Mouse (Mus musculus) embryo, embryonic 10.5 days (tissue): ENCODE results near the gene Ccser1.

ENCODE experiments used
- DNase-seq: peaks from one replicate; pipeline ENCODE4 v3.0.0-alpha.2; 2015; ENCODE audit warnings: low spot score

Ccser1 gene

DNA sequence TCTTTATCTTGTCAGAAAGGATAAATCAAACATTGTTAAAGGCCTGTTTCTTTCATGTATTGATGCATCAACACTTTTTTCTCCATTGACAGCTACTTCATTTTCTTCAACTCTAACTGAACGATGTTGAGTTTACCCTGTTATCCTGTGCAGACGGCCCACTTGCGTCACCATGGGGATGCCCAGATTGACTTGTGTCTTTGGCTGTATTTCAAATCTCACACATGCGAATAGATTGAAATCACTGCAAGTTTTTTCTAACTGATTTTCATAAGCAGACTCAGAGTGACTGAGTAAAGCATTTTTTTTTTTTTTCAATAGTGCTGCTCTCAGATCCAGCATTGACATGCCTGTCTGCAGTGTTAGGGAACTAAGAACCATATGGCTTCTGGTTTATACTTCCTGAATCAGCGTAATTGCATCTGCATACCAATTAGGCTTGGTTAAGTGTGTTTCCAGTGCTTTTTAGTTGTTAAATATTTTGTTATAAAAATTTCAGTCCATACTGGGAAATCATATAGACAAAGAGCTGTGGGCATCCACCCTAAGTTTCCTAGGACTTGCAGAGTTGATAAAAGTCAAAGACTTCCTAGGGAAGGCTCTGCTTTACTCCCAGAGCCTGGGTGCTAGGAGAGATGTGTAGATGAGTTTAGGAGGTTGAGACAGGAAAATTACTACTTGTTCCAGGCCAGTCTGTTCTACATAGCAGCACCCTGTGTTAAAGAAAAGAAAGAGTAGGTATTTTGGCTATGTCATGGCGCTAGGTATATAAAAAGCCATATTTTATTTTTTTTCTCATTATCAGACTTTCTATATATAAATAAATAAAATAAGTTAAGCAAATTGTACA, 116.3 kb downstream of the Ccser1 start:
- no peak for DNase-seq

DNA sequence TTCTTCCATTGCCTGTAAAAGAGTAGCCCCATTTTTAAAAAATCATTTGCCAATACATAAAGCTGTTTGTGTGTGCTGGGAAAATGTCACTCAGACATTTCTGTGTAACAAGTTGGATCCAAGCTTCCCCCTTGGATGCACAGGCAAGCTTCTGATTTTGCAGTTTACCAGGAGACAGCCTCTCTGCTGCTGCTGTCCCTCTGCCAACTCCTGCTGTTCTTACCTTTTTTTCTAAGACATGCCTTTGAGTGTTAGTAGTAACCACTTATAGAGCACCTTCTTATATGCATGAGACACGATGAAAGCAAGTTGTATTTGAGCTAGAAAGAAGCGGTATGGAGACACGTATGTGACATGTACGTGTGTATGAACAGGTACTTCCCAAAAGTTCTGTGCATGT, 120.3 kb downstream of the Ccser1 start:
- no peak for DNase-seq

DNA sequence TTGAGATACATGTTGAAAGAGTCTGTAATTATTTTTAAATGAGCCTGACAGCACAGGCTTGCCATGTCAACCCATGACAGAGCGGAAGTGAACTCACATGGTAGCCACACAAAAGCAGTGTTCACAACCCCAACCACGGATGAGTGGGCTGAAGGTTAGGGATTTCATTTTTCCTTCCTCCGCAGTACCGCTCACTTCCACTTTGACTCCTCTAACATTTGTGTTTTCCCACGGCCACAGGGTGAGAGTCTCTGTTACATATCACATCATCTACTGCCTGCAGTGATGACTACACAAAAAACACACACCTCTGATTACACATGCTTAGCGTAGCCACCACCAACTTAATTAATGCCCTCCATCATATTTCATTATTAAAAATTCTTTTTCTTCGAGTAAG, 120.9 kb downstream of the Ccser1 start:
- DNase-seq, result no peak

DNA sequence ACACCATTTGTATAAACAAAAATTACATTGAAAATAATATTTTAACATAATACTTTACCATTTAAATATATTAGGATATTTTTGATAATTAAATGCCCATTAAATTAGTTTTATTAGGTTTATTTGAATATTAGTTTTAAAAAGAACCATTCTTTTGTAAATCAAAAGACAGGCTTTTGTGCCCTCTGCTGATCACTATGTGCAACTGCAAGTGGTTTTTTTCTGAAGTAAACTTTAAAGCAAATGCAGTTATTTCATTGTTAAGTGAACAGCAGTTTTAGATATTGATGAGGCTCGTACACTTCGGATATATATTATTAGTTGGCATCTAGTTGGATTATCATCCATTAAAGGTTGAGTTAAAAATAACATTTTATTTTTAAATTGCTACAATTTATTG, 121.5 kb downstream of the Ccser1 start:
- peak; percentile 58 for DNase-seq

DNA sequence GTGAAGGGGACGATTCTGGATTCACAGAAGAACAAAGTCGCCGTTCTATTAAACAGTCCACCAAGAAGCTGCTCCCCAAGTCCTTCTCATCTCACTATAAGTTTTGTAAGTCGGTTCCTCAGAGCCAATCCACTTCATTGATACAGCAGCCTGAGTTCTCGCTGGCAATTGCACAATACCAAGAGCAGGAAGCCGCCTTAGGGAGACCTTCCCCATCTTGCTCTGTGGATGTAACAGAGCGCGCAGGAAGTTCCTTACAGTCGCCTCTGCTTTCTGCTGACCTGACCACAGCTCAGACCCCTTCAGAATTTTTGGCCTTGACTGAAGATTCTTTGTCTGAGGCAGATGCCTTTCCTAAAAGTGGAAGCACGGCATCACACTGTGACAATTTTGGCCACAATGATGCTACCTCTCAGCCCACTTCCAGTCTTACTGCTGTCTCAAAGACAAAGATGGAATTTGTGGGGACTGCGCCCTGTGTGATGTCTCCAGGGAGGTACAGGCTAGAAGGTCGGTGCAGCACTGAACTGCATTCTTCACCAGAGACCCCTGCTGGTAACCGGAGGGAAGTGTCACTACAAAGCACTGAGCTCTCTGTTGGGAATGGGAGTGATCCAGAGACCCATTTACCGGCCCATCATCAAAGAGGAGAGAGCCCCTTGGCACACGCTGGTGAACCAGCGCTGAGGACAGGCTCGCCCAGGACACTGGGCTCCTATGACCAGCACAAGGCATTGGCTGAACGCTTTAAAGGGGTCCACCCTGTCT, 131.4 kb downstream of the Ccser1 start:
- no peak for DNase-seq

DNA sequence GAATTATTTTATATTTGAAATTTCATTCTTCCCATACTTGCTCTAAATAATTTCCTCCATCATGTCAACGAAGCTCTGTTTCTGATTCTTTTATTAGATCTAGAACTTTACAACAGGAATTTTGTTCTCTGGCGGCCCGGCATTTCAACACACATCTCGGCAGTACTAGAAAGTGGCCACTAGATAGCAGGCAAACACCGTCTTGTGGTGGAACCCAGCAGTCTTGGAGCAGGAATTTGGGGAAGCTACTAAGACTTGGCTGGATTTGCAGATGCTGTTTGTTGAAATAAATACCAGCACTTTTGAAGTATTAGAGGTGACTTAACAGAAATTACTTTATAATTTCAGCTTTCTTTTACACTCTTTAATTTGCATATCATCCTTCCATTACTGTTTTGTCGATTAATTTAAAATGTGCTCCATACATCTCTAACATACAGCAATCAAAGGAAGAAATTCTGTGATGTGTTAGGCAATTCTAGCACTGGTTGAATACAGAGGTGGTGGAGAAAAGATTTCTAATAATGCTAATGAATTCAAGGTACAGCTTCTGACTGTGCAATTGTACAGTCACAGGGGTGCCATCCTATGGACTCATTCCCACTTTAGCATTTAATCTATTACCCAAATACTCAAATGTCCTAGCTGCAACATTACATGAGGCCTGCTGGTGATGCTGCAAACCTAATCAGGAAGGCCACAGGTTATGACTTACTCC, 135.9 kb downstream of the Ccser1 start:
- DNase-seq, result peak; percentile 72

DNA sequence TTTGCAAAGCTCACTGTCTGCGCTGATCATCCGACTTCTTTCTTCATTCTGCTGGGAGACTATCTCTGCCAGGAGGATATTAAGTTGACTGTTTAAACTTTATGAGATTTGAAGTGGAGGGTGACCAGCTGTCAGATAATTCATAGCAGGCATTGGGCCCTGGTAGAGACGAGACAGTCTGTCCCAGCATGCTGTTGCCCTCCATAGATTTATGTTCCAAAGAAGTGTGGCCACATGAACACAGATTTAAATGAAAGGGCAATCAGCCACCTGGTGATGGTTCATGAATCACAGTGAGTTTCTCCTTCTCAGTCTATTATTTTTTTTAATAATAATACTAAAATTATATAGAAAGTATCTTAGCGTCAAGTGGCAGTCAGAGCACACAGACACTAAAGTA, 140.7 kb downstream of the Ccser1 start:
- DNase-seq, result no peak

DNA sequence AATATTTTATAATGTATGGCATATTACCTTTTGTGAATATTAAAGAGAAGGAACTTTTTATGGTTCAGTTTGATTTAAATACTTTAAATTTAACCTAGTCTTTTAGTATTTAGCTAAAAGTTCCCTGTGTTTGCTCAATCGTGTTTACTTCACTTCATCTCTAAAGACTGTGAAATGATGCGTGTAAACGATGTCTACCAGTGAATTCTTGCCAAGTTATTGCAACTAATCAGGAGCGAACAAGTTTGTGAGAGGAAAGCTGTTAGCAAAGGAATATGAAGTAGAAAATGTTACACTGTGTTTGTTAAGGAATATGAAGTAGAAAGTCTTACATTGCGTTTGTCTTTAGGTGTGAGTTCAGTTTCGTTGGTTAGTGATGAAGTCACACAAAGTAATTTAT, 142.2 kb downstream of the Ccser1 start:
- DNase-seq, result no peak

DNA sequence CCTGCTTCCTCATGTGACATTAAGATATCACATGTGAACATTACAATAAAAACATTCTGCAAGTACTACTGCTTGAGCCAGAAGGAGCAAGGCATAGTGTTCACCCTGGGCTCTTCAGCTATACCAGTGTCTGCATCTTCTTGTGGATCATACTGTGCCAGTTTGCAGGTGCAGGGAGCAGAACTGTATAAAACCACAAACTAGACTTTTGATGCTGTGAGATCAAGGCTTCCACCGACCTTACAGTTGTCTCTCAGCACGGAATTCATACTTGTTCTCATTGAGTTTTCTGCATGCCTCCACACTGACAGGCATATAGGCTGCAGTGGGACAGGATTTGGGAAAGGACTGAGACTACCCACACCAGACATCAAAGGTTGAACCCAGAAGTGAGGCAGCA, 146.0 kb downstream of the Ccser1 start:
- no peak for DNase-seq

DNA sequence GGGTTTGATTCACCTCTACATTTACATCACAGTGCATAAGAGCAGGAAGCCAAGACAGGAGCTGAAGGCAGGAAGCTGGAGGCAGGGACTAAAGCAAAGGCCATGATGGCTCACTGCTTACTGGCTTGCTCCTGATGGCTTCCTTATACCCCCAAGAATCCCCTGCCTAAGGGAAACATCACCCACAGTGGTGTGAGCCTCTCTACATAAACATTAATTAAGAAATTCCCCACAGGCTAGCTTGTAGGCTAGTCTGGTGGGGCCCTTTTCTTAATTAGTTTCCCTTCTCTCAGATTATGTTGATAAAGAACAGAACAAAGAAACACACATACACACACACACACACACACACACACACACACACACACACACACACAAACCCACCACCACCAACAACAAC, 148.9 kb downstream of the Ccser1 start:
- DNase-seq, result no peak

DNA sequence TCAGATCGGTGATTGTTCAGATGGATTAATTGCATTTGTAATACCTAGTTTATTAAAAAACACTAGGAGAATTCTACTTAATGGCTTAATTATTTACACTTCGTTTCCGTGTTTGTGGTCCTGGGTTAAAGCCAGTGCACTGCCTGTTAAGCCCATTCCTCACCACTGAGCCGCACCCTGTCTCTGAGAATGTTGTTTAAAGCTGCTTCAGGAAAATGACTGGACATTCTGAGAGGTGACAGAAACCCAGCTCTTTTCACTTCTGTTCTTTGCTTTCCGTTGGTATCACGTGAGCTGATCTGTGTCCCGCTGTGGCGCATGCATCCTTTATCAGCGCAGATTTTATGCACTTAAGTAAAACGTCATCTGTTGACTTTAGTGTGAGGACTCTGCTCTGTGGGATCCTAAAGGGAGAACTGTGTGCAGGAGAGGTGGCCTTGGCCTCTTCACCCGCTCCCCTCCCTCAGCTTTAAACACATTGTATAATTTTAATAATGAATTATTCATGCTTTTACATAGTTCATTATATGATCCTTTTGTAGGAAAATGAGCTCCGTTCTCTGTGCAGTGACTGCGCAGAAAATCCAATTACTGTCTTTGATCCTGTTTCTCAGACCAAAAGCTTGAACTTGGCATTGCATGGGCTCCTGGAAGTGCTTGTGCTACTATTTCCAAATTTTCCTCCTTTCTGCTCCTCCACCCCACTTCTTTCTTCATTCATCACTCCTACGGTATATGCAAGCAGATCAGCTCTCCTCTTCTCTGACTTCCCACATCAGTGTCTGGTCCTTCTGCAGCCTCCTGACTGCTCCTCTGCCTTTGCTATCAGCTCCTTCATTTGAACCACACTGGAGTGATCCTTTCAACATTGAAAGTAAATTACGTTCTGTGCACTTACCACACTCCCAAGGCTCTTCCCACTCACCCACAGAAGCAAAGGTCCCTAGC, 149.7 kb downstream of the Ccser1 start:
- no peak for DNase-seq

DNA sequence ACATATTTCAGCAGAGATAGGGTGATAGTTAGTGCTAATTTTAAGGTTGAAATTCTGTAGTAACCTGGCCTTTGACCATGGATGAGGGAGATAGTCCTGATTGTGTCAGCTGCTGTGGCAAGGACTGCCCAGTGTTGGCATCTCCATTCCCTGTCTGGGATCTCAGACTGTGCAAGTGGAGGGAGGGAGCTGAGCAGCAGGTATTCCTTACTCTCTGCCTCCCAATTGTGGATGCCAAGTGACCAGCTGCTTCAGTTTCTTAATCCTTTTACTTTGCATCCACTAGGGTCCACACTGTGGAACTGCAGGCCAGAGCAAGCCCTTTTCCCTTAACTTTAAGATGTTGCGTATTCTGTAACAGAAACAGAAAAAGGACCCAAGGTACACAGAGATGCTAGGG, 154.3 kb downstream of the Ccser1 start:
- DNase-seq, result no peak

DNA sequence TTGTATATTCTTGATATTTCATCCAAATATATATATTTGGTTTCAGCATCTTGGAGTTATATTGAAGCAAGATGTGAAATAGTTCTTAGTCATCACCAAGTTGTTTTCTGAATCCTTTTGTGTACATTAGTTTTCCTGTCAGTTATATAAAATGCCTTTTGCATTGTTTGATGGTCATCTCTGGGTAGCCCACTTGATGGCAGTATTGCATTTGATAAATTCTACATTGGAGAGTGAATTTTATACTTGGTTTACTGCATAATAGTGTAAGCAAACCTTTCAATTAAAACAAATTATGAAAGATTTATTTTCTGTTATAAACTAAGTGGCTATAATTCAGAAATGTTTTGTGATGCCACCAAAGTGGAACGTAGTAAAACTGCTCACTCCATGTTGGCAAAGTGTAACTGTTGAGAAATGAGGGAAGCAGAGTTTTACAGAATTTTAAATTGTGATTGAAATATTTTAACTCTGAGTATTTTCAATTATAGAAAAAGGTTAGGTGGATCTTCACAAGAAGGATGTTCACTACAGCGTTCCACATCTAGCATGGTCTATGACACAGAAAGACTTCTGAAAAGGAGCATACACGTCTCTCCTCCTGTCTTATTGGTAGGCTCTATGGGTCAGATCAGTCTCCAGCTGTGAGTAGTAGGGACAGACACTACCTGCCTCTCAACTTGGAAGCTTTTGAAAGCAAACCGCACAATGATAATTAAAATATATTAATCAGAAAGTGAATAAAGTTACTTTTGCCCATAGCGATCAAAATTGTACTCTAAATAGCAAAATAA, 167.1 kb downstream of the Ccser1 start:
- DNase-seq, result peak; percentile 40

DNA sequence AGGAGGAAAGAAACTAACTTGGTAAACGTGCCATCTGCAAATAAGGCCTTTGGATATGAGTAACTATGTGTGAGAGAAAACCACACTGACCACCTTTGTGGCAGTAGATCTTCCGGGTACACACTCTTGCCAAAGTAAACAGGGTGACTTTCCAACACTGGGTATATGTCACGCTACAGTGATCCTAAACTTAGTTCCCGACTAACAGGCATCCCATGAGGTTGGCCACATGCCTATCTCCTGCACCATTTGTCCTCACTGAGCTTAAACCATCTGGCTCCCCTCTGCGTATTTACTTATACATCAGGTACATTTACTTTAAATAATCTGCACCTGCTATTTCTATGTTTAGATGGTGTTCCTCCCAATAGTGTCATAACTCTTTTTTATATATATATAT, 183.6 kb downstream of the Ccser1 start:
- DNase-seq, result no peak

DNA sequence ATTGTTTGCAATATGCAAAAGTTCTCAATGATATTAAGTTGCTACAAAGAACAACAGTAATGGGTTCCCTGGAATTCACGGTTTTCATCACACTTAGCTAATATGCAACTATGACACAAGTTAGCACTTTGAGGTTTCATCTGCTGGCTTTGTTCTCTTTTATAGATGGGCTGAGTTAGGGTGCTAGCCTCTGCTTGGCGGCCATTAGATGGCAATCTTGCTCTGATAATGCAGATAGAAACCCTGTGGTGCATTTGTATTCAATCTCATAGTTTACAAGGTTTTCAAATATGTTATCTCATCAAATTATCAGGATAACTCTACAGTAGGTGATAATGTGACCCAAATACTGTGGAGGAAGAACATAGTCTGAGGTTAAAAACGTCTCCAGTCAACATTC, 202.4 kb downstream of the Ccser1 start:
- peak; percentile 30 for DNase-seq

DNA sequence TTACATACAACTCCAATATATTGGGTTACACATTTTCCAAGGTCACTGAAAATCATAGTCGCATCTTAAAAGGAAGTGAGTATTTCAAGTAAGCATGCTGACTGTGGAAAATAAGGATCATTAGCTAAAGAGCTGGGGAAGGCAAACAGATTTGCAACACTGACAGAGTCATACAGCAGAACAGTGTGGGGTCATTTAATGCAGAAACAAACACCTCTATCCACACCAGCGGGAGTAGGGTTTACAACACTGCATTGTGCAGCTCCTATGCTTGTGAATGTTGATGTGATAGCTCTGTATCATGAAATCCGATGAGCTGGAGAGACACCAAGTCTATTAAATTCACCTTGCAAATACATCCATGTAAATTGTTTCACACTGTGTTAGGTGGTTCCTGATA, 202.9 kb downstream of the Ccser1 start:
- no peak for DNase-seq

DNA sequence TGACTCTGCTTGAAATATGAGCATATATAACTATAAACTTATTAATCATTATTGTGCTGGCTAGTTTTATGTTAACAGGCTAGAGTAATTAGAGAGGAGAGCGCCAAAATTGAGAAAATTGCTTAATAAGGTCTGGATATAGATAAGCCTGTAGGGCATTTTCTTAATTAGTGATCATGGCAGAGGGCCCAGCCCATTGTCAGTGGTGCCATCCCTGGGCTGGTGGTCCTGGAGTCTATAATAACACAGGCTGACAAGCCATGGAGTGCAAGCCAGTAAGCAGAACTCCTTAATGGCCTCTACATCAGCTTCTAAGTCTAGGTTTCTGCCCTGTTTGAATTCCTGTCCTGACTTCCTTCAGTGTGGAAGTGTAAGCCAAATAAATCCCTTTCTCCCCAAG, 206.9 kb downstream of the Ccser1 start:
- no peak for DNase-seq

DNA sequence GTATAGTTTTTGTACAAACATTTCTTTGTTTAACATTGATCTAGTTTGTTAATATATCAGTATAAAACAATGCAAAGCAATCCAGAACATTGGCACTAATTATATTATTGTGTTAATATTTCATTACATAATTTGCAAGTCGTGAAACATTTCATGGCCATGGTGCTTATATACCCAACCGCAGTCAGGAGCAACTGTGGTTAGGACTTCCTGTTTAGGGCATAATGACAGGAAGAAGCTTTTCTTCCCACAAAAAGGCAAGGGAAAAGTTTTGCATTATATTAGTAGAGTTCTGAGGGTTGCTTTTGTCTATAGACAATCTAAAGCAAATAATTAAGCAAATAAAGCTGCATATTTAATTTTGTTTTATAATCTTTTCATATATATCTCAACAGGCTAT, 247.4 kb downstream of the Ccser1 start:
- no peak for DNase-seq

DNA sequence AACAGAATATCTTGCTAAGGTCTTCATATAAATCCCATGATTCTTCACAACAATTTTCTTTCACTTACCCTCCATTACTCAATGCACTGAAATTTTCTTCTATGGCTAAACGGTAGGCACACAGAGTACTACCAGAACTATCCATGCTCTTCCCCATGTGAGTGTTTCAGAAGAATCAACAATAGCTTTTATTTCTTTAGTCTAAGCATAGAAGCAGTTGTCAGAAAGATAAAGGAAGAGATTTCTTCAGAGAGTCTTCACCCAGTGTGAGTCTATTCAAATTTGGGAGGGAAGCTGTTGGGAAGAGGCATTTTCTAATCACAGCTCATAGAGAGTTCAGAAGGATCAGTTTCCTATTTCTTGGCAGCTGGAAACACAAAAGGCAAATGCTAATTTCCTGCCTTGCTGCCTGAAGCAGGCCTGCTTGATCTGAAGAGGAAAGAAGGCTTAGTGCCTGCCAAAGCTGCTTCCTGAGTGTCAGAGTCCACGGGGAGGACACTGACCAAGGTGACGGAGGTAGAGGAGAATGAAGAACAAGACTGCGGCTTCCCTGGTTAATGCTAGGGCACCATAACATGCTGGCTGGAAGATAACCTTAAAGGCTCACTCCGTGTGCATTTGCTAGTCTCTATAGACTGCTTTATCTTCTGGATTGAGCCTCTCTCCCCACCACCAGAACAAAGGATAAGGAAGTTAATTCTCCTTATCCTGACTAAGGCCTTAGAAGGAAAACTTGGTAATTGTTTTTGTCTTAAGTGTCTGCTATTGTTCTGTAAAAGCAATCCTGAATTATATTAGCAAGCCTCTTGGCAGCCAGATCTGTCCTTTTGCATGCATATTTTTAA, 251.0 kb downstream of the Ccser1 start:
- peak; percentile 46 for DNase-seq

DNA sequence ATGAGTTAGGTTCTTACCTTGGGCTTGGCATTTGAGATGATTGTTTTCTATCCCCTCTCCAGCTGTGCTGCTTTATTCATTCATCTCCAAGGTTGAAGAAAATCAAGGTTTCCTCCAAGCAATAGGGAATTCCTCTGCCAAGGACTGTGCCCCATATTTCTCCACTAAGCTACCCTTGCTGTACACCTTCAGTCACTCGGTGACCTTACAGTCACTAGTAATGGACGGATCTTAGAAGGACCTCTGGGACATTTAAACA, 251.5 kb downstream of the Ccser1 start:
- no peak for DNase-seq
